20 mouse cellular contexts compared by ENCODE assay signal in genomic region chr1:150251422-150251821, GRCm38 (mm10).
DNase-seq lines count a peak whose midpoint lies in the region; ATAC-seq and TF ChIP-seq lines count a peak whose summit lies in the region.
"Had no signal": no experiment of that assay in that cellular context is flagged by ENCODE, and none has a peak within 500 bp of the region (broad histone marks: within the 10 kb centered on the region; RNA-seq: fewer than 3 reads in every experiment).

No protein-coding gene starts in this region.

- CTCF ChIA-PET in Patski (lab: Charles Lee) = interaction anchor here (0.7 to 1.5 kb wide), 4 partner anchors 8 to 25 kb away, joined by 3 to 5 read pairs (median 3); no protein-coding TSS in a partner anchor

- TF ChIP-seq CTCF in Patski (IDR thresholded peaks at IDR 0.05) = no peak

- WGBS in limb, embryonic 14.5 days = 70% methylated on average over 1 of the region's 1 CpGs
- WGBS in hindbrain, embryonic 10.5 days = 92% methylated on average over 1 of the region's 1 CpGs

- H3K4me1 ChIP-seq in limb, embryonic 14.5 days (ENCODE audit: control insufficient read depth, insufficient read depth, low read length) = no peaks in the 10 kb centered on the region
- no peaks in the 10 kb centered on the region for H3K4me1 ChIP-seq in hindbrain, embryonic 10.5 days (replicated peaks)
- H3K4me1 ChIP-seq: embryonic facial prominence, embryonic 13.5 days; forebrain, embryonic 10.5 days; heart, embryonic 12.5 days; hindbrain, embryonic 12.5 days had no signal

- no peak overlapping the region for H3K9ac ChIP-seq in limb, embryonic 14.5 days (ENCODE audit: low read depth, low read length, severe bottlenecking)
- H3K9ac ChIP-seq: embryonic facial prominence, embryonic 13.5 days; heart, embryonic 12.5 days; hindbrain, embryonic 12.5 days had no signal

- POLR2A ChIA-PET in Patski (lab: Charles Lee) = no interaction called here

- no peak overlapping the region for H3K4me3 ChIP-seq in limb, embryonic 14.5 days (replicated peaks; ENCODE audit: low read length)
- H3K4me3 ChIP-seq in hindbrain, embryonic 10.5 days = no peak overlapping the region
- H3K4me3 ChIP-seq: embryonic facial prominence, embryonic 13.5 days; forebrain, embryonic 10.5 days; heart, embryonic 12.5 days; hindbrain, embryonic 12.5 days had no signal

- in situ Hi-C loops in Patski (cut with MboI; ENCODE audit: low pct_unique_long_range_greater_than_20kb) = loop anchor here (10.0 kb wide), 2 partner anchors 47 to 157 kb away; no protein-coding TSS in a partner anchor

- ATAC-seq in Patski = peak; percentile 73
- no peak for ATAC-seq in limb, embryonic 14.5 days (ENCODE audit: low FRiP score, low read depth)
- ATAC-seq: forebrain, embryonic 14.5 days; hindbrain, embryonic 16.5 days; inflammation-experienced regulatory T-cells, adult 6 months had no signal

- TF ChIP-seq POLR2A in limb, embryonic 14.5 days (IDR thresholded peaks at IDR 0.05; ENCODE audit: borderline replicate concordance, extremely low read depth, insufficient read depth, insufficient read length) = no peak

- no peak overlapping the region for H3K4me2 ChIP-seq in limb, embryonic 14.5 days (replicated peaks; ENCODE audit: low read depth, low read length, severe bottlenecking)
- H3K4me2 ChIP-seq: embryonic facial prominence, embryonic 13.5 days; heart, embryonic 12.5 days; hindbrain, embryonic 12.5 days had no signal

- H3K36me3 ChIP-seq in limb, embryonic 14.5 days (ENCODE audit: control insufficient read depth, insufficient read depth, low read length) = no peaks in the 10 kb centered on the region
- no peaks in the 10 kb centered on the region for H3K36me3 ChIP-seq in hindbrain, embryonic 10.5 days
- H3K36me3 ChIP-seq: embryonic facial prominence, embryonic 13.5 days; forebrain, embryonic 10.5 days; heart, embryonic 12.5 days; hindbrain, embryonic 12.5 days had no signal

- H3K27me3 ChIP-seq in Patski = no peaks in the 10 kb centered on the region
- H3K27me3 ChIP-seq in limb, embryonic 14.5 days (ENCODE audit: control insufficient read depth, insufficient read depth, low read length) = no peaks in the 10 kb centered on the region
- H3K27me3 ChIP-seq in hindbrain, embryonic 10.5 days (ENCODE audit: insufficient read depth, poor library complexity, severe bottlenecking) = no peaks in the 10 kb centered on the region
- H3K27me3 ChIP-seq: embryonic facial prominence, embryonic 13.5 days; heart, embryonic 12.5 days; hindbrain, embryonic 12.5 days had no signal

- DNase-seq in 3134 (ENCODE audit: extremely low read depth, insufficient read length, low spot score) = peak; percentile 28
- peak; percentile 64 for DNase-seq in 3T3-L1 (ENCODE audit: low read depth, low spot score)
- DNase-seq in Patski (ENCODE audit: low read depth, low spot score) = no peak
- peak; percentile 39 for DNase-seq in limb, embryonic 14.5 days (ENCODE audit: low spot score)
- DNase-seq in hindbrain, embryonic 10.5 days (ENCODE audit: low spot score) = no peak
- no peak for DNase-seq in c-Kit-positive CD71-positive TER-119-positive erythroid progenitor cells, embryonic 14.5 days (ENCODE audit: low spot score)
- DNase-seq: adrenal gland, postnatal 14 days; cerebellum, adult 18-20 months; cerebellum, adult 9-11 months; cerebellum, postnatal 36 days; gastrocnemius, postnatal 10 days; heart, postnatal 36 days; kidney, adult 11 months had no signal

- no peaks in the 10 kb centered on the region for H3K9me3 ChIP-seq in limb, embryonic 14.5 days (ENCODE audit: control insufficient read depth, low read length)
- no peaks in the 10 kb centered on the region for H3K9me3 ChIP-seq in hindbrain, embryonic 10.5 days
- H3K9me3 ChIP-seq: embryonic facial prominence, embryonic 13.5 days; forebrain, embryonic 10.5 days; heart, embryonic 12.5 days; hindbrain, embryonic 12.5 days had no signal

- H3K27ac ChIP-seq in limb, embryonic 14.5 days (replicated peaks; ENCODE audit: low read depth, low read length) = no peak overlapping the region
- H3K27ac ChIP-seq in hindbrain, embryonic 10.5 days = no peak overlapping the region
- H3K27ac ChIP-seq: embryonic facial prominence, embryonic 13.5 days; forebrain, embryonic 10.5 days; hindbrain, embryonic 12.5 days had no signal

Comparison
In these comparisons a context has a peak if more than half of its experiments do, and no peak if none do; other contexts are left out.
1. DNase-seq: peak in 3134 (single experiment), 3T3-L1 (single experiment) and limb, embryonic 14.5 days (single experiment); none in Patski (single experiment), hindbrain, embryonic 10.5 days (single experiment) and c-Kit-positive CD71-positive TER-119-positive erythroid progenitor cells, embryonic 14.5 days (single experiment).